Mouse (Mus musculus): Measurements from ENCODE around the gene Vmn1r188.

GRCm38 (mm10) chr13:22040464-22041141, 43.6 kb upstream of the Vmn1r188 start:
- TF ChIP-seq POLR2A (IDR thresholded peaks at IDR 0.05; ENCODE audit: insufficient read depth, low read depth, low read length) (no peak), CTCF (IDR thresholded peaks at IDR 0.05) (no peak), EP300 (IDR thresholded peaks at IDR 0.05; ENCODE audit: insufficient read depth, low read depth, low read length) (no peak)

Data from heart, adult 2 months (tissue).